Mouse (Mus musculus): ENCODE results near the gene Ctnna3.
"Not testable (repeated sequence)": the region's sequence is repeated elsewhere in the genome, so short reads cannot be mapped to it uniquely, and the experiment has no call there.

The Ctnna3 gene

DNA sequence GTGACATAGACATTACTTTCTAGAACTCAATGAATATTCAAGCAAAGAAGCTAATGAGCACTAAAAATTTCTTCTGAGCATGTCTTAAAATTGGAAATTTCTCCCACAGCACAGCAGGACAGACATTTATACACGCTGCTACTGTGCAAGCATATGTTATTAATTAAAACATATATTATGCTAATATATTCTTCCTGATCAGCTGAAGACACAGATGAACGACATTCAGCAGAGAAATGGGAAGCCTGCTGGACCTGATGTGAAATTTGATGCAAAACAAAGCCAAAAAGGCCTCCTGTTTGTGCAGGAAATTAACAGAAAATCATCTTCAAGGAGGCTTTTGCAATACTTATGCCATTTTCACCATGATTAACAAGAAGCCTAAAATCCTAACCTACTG, 1114.5 kb downstream of the Ctnna3 start:
- no peak for DNase-seq (ENCODE audit: low spot score in 2 of 2)

DNA sequence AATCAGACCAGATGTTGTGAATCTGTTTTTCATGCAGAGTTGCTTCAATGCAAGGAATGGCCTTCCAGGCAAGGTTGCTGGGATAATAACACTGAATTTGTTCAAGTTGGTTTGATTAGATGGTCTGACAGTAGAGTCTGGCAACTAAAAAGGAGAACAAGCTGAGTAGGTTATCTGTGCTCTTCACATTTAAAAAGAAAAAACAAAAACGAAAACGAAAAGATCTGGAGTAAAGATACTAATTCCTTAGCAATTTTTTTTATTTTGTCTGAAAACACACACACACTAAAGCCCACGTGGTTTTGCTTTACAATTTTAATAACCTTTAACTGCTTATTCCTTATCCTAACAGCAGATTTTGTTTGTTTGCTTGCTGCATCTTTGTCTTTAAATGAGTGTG, 1141.4 kb downstream of the Ctnna3 start:
- no peak for DNase-seq (ENCODE audit: low spot score in 2 of 2)

DNA sequence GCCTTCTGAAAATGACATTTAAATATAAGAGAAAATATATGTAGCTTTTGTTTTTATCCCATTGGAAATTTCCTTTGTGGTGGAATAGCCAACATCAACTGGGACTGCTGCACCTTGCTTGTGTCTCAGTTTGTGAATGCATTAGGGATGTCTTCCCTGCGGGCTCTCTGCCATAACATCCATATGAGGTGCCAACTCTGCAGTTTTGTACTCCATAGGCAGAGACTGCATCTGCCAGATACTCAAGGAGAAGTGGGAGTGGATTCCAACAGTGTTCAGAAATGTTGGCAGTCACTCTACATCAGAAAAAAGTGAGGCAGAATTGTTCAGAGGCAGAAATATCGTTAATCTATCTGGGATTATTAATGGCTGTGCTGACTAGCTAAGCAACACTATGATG, 1158.2 kb downstream of the Ctnna3 start:
- DNase-seq (ENCODE audit: low spot score in 2 of 2) = peak; percentile 59 to 68

DNA sequence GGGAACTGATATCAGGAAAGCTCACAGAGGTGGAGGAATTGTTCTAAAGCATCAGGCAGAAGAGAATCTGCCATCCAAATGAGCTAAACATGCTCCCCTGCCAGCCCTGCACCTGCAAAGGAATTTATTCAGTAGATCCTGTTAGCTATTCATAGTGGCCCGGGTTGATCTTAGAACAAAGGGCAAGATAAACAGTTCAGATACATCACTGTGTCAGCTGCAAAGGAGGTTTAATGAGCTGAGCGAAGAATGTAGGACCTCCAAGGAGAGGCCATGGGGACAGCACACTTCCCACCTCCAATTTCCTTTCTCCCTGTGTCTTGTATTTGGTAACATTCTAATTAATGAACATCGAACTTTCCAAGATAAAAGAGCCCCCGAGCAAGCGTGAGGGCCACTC, 1206.9 kb downstream of the Ctnna3 start:
- no peak for DNase-seq (ENCODE audit: low spot score in 2 of 2)

DNA sequence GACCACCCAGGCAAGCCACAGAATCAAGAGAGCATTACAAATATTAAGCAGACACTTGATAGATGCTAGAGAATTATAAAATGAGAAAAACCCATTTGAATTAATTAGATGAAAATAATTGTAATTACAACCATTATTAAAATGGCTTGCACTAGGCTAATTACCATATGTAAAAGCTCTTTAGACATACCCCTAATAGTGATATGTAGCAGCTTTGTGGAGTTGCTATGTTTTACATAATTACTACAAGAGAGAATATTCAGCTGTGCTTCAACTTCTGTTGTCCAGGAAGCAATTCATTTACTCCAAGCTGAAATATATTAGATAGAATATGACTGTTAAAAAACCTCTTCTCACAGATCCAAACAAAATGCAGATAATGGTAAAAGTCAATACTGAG, 1209.2 kb downstream of the Ctnna3 start:
- no peak for DNase-seq (ENCODE audit: low spot score in 2 of 2)

DNA sequence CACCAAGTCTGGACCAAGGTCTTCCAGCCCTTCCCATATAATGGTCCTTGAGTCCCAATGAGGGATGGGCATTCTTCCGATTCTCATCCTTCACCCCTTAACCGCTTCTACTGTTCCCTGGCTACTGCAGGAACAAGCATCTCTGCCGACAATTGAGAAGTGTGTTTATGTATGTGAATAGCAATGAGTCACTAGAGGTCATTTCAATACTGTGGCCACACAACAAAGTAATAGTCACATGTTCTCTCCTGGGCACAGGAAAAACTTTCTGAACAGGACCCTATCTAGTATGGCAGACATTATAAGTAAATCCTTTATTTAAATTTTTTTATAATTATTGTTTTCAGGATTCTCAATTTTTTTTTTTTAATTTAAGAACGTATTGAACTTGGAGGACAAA, 1211.2 kb downstream of the Ctnna3 start:
- no peak for DNase-seq (ENCODE audit: low spot score in 2 of 2)

DNA sequence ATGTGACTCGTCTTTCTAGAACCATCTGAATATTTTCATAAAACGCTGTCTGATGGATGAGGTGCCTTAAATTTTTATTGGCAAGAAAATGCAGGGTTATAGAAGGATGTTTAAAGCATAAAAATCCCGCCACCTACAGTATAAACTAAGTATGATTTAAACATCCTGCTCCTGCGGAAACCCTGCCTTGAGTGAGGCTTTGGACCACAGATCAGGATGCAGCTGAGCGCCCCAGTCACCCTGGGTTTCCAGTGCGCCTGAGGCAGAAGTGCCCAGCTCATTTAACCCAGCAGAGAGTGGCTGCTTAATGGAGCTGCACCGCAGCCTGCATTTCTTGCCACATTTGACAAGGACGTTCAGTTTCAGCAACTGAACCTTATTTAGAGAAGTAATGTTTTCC, 1211.7 kb downstream of the Ctnna3 start:
- DNase-seq (ENCODE audit: low spot score in 2 of 2) = peak in 1 of 2 experiments; percentile 2

DNA sequence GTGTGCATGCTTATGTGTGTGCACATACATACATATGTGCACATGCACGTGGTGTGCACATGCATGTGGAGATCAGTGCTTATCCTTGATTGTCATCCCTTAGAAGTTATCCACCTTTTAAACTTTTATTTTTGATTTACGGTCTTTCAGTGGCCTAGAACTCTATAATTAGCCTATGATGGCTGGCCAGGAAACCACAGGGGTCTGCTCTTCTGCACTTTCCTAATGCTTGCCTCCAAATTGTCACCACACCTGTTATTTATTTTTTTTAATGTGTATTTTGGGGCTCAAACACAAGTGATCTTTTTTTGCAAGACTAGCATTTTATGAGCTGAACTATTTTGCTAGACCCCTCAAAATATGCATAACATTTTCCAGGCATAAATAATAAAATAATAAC, 1214.1 kb downstream of the Ctnna3 start:
- DNase-seq (ENCODE audit: low spot score in 2 of 2) = no peak

DNA sequence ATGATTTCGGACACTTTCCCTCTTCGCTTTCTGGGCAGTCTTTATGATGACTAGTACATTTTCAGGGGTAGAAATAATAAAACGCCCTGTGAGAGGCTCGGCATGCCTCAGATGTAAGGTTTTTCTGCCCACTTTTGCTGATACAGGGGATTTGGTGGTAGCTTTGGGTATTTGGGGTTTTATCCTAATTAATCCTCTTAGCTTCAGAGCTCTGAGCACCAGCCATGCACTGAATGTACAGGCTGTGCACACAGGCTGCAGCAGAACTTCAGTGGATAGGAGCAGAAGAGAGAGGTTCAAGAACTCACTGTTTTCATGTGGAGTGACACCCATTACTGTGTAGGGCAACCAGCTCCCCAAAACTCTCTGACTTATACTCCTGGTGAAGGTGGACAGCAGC, 1231.3 kb downstream of the Ctnna3 start:
- DNase-seq (ENCODE audit: low spot score in 2 of 2) = no peak

DNA sequence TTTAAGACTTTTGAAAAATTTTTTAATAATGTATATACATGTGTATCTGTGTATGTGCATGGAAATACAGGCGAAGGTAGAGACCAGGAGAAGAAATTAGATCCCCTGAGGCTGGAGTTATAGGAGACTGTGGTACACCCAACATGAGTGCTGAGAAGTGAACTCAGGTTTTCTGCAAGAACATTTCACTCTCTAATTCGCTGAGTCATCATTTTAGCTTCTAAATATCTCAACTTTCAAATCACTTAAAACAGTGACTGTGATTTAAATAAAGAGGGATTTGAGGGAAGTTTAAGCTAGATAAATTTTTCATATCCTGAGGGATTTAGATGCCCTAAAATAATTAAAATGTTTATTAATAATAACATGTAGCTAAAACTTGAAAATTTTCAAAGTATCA, 1241.6 kb downstream of the Ctnna3 start:
- no peak for DNase-seq (ENCODE audit: low spot score in 2 of 2)

DNA sequence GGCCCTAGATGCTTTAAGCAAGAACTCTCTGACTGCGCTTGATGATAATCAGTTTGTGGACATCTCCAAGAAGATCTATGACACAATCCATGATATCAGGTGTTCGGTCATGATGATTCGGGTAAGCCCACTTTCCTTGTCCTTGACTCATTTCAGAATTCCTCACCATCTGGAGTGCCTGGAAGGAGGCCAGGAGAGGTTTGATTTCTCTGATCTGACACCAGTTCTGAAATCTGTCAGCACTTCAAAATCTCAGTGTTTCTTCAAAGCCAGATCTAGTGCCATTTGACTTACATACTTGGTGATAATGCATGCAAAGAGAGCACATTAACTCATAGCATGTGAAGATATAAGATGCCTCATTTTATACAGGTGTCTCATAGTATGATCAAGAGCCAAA, 1245.9 kb downstream of the Ctnna3 start:
- DNase-seq (ENCODE audit: low spot score in 2 of 2) = peak in 1 of 2 experiments; percentile 8

DNA sequence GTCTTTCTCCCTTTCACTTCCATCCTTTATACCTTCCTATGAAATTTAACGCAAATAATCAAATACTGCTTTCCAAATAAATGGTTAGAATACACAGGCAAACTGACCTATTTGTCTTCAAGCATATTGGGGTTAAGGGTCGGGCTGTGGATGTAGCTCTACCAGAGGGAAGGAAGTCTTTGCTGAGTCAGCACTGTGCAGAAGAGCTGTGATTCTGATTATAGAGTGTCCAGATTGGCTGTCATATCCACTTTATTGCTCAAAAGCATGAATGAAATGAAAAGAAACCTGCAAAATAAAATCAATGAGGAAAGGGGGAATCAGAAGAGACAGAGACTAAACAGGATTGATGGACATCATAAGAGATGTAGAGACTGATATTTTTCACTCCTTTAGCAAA, 1280.1 kb downstream of the Ctnna3 start:
- DNase-seq (ENCODE audit: low spot score in 2 of 2) = no peak

DNA sequence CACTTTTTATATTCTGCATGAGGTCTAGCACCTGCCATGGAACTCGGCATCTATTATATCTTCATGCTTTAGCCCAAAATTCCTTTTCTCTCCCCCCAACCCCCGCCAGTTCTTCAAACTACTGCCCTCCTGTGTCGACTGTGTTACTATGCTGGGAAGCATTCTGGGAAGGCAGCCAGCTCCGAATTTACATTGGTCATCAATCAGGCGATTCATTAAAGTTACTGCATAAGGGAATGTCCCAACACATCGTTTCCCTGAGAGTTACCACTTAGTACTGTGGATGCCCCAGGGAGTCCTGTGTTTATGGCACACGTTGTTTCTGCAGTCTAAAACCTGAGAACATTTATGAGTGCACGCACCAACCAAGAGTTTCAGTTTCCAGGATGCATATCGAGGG, 1288.1 kb downstream of the Ctnna3 start:
- DNase-seq (ENCODE audit: low spot score in 2 of 2) = peak; percentile 2 to 7

DNA sequence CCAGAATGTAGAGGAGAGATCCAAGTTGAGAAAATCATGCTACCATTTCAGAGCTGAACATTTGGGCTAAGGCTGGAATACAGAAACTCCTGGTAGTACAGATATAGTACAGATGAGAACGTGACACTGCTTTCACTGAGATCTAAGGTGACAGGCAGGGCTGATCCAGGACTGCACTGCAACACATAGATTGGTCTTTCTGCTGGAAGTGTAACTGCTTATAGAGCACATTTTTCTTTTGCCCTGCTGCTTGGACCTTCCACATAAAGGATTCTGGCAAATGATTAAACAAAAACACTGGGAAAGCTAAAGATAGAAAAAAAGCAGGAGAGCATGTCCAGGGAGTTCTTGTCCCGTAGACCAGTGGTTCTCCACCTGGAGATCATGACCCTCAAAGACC, 1305.8 kb downstream of the Ctnna3 start:
- no peak for DNase-seq (ENCODE audit: low spot score in 2 of 2)

DNA sequence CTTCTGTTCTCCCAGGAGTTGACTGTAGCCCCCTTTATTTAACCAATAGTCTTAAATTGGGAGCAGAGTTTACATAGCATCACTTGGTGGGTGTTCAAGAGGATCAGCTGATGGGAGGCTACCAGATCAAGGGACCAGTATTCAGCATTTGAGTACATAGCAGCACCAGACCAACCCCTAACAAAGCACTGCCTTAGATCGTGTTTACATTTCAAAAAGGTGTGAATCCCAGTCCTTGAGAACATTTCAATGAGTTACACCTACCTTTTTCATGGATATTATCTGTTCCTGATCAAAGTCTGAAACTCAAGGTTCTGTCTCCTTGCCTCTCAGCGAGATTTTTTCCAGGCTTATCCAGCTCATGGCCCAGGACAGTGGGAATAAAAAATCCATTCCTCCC, 1306.7 kb downstream of the Ctnna3 start:
- DNase-seq (ENCODE audit: low spot score in 2 of 2) = no peak

DNA sequence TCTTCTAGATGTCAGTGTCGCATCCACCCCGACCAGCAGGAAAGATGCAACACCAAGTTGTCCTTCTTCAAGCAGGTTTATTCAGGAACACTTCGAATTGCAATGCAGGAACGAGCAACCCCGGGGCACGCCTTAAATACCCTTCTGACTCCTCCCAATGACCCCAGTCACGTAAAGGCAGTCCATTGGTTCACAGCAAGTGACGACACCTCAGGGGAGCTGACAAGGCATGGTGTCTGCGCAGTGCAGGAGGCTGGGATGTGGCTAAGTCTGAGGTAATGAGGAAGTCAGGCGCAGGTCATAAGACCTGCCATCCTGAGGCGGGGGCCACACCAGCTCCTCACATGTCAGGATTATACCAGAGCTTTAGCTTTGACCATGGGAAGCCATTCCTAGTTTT, 1311.8 kb downstream of the Ctnna3 start:
- DNase-seq (ENCODE audit: low spot score in 2 of 2) = not testable (repeated sequence)

DNA sequence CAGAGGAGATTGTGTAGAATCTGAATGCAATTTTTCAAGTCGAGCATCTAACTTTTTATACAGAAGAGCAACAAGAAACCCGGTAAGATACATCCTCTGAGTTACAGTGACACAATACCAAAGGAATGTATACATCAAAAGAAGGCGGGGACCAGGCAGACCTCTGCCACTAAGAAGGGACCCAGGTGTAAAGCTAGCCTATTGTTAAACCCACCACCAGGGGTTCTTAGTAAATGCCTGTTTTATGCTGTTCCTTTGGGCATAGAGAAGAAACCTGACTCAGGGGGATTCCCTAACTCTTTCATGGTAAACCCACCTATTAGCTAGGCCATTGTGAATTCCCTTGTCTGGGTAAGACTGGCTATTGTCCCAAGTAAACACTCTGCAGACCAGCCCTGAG, 1314.2 kb downstream of the Ctnna3 start:
- not testable (repeated sequence) for DNase-seq (ENCODE audit: low spot score in 2 of 2)

DNA sequence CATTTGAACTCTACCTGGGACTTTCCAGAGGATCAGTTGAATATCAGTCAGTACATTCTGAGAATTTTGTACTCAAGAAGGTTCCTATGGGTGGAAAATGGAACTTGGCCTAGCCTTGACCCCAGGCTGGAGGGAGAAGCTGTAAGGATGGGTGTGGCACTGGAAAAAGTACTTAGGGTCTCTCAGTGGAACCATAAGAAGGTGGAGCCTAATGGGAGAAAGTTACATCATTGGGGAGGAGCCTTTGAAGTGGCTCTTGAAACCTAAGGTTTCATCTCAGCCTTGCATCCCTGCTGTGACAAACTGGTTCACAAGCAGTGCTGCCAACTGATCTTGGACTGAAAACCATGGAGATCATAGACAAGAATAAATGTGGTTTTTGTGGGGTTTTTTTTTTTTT, 1318.8 kb downstream of the Ctnna3 start:
- DNase-seq (ENCODE audit: low spot score in 2 of 2) = no peak

DNA sequence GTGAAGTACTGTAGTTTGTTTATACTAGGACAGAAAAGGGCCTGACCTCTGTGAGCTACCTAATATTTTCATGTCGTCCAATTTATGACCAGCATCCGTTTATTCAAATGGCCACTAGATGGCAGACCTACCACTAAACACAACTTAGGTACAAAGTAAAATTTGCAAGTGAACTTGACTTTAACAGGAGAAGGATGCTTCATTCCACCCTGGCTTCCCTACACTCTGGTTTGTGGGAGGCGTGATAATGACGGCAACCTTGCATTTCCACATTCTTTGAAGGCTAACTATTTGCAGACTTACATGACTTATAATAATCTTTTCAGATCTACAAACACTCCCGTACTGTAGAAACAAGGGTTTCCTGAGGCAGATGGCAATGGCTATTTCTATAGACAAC, 1320.9 kb downstream of the Ctnna3 start:
- peak; percentile 29 to 59 for DNase-seq (ENCODE audit: low spot score in 2 of 2)

DNA sequence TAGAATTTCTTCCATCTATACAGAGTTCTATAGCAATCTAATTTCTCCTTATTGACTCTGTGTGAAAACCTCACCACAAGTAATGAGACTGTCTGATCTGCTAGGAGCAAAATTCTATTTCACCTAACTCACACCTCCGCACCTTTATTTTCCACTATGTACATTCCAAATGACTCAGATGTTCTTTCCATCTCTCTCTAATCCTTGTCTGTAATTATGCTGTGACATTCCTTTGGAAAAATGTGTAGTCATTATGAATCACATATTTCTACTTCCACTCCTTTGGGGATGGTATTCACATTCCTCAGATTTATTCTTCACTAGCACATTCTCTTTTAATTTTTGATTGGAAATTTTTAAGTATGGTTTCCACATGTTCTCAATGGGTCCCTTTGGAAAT, 1406.4 kb downstream of the Ctnna3 start:
- DNase-seq (ENCODE audit: low spot score in 2 of 2) = no peak

DNA sequence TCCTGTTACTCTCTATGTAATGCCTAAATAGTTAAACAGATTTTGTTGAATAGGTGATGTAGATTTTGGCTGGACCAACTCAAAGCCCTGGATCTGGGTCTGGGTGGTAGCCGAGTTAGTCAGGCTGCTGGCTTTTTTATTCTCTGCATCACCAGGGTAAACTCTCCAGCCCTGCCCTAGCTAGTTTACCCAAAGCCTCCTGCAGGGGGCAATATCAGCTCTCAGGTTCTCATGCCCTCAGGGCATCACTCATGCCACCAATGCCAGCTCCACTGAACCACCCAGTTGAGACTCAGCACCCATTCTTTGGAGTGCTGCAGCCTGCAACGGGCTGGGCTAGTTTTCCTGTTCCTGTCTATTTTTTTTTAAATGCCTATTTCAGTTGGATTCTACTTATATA, 1431.5 kb downstream of the Ctnna3 start:
- DNase-seq (ENCODE audit: low spot score in 2 of 2) = no peak

DNA sequence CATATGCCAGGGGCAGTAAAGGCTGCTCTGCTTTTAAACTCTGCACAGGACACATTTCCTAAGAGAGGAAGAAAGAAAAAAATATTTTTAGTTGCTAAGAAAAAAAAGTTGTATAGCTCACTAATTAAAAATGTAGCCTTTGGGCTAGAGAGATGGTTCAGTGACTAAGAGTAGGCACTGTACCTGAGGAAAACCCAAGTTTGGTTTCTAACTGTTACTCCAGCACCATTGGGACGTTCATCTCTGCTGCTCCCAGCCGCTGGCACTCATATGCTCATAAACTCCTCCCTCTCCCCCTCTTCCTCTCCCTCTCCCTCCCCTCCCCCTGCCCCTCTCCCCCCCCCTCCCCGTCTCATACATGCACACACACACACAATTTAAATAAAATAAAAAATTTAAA, 1441.0 kb downstream of the Ctnna3 start:
- DNase-seq (ENCODE audit: low spot score in 2 of 2) = no peak

DNA sequence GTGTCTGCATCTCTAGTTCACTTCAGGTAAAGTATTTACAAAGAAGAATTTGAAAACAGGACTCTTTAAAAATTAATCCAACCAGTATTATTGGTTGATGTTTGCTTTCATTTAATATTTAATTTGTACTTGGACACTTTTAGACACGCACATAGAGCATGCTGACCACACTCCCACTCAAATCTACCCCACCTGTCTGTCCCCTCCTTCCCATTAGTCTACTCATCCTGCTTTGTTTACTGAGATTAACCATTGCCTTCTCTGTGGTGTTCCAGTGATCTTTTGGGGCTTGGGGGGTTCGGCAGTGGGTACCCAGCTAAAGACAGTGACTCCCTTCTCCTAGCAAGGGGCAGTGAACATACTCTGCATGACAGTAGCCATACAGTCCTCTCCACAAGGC, 1446.6 kb downstream of the Ctnna3 start:
- DNase-seq (ENCODE audit: low spot score in 2 of 2) = no peak

DNA sequence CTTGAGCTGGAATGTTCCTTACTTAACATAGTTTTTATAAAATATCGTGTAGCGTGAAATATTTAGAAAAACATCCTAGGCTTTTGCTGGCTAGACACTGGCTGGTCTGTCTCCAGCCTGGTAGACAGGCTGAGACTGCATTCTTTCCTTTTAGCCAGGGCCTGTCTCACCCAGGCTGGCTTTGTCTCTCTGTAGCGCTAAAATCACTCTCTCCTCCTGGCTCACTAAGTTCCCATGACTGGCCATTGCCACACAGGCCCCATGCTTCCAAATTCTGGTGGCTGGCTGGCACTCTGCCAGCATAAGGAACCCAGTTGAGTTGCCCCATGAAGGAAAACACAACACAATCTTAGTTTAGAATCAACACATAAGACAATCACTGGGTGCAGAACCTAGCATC, 1450.0 kb downstream of the Ctnna3 start:
- no peak for DNase-seq (ENCODE audit: low spot score in 2 of 2)

DNA sequence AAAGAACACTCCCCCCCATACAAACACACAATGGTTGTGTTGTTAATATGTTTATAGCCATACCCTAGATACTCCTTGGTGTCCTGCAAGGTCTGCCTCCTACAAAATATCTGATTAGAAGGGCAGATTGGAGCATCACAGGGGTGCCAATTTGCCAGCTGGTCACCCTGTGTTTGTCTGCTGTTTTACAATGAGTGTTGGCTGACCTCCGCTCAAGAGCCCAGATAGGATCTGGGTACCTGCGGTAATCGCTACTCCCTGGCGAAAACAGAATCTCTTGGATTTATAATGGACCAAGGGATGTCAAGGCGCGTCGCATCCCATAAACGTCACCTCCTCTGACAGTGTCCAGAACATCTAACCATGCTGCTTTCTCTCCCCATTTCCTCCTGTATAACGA, 1457.0 kb downstream of the Ctnna3 start:
- no peak for DNase-seq (ENCODE audit: low spot score in 2 of 2)

All from right cerebral cortex, adult 2 months (tissue).